Mouse (Mus musculus) thymus, adult 2 months (tissue): ENCODE measurements around the gene Dyrk1a.

ENCODE experiments used
- CTCF ChIP-seq: fragments of 200-500 bp; IDR thresholded peaks from 2 replicates; pipeline ENCODE4 v1.5.1; 2012; ENCODE audit warnings: mild to moderate bottlenecking, control low read depth, low read length, moderate library complexity, borderline replicate concordance; ENCODE audit not compliant: control insufficient read depth, poor library complexity, insufficient read depth; ENCODE audit errors: extremely low read depth
- POLR2A ChIP-seq: fragments of 200-500 bp; IDR thresholded peaks from 2 replicates; pipeline ENCODE4 v1.6.1; 2012; ENCODE audit warnings: mild to moderate bottlenecking, low read length, control low read depth, moderate library complexity; ENCODE audit not compliant: control insufficient read depth, poor library complexity, insufficient read depth; ENCODE audit errors: extremely low read depth

DNA sequence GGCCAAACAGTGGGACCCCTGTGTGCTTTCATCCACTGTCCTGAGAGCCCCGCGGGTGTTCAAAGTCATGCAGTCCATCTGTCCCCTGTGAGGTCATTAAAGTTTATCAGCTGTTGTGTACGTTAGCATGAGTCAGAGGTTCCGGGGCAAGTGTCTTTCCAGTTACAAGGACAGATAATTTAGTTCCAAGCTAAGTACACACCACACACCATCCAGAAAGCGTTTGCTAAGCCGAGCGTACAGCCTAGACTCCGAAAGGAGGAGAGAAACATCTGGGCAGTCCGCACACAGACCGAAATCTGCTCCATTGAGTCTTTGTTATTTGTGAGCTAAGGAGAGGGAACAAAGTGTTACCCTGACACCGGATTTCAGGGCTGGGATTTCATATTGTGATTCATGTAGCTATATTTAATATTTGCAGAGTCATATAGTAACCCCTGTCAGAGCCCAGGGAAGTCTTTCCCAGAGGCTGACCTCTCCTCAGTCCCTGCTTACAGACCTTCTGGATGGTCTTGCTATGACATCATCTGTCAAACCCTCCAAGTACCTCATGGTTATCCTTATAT is 25.2 kb upstream of the Dyrk1a start:
- TF ChIP-seq CTCF (no peak), POLR2A (no peak)
